Mouse (Mus musculus): ENCODE data around the gene Gm12569. TPM values are rescaled to one million over a fixed set of nuclear protein-coding genes. Genes with fewer than 3 reads are reported as not detected.

Gm12569 gene
- polyA plus RNA-seq, 1 experiment: 1.8 TPM

DNA sequence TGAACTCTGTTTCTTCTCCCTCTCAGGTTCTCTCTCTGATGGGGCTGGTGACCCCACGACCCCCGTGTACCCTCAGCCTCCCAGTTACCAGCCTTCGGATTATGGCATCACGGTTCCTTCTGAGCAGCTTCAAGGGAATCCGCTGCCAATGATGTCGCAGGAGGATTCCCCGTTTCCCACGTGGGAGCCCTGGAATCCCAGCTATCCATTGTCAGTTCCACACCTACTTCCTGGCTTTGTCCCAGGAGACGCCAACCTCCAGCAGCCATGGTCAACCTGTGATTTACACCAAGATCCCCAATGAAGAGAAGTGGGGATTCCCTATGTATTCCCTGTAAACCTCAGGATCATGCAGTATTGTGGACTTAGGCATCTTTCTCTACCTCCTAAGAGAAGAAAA is 14.4 kb downstream of the Gm12569 start:
- no peaks in the 10 kb centered on the region for H3K4me1 ChIP-seq (ENCODE audit: control insufficient read depth, insufficient read depth, low read length)
- H3K27me3 ChIP-seq (ENCODE audit: control insufficient read depth, insufficient read depth, low read length): no peaks in the 10 kb centered on the region
- H3K36me3 ChIP-seq (ENCODE audit: control insufficient read depth, insufficient read depth, low read length): no peaks in the 10 kb centered on the region
- TF ChIP-seq POLR2A (IDR thresholded peaks at IDR 0.05; ENCODE audit: control insufficient read depth, low read depth, low read length) (no peak), CTCF (IDR thresholded peaks at IDR 0.05; ENCODE audit: control insufficient read depth, insufficient read depth, insufficient replicate concordance, low read depth, low read length) (no peak)
- H3K4me3 ChIP-seq (ENCODE audit: control insufficient read depth, low read depth, low read length): no peak overlapping the region
- H3K27ac ChIP-seq (ENCODE audit: control insufficient read depth, insufficient read depth, low read depth, low read length): no peak overlapping the region

- no peaks in the 10 kb centered on the region for H3K27me3 ChIP-seq (ENCODE audit: control insufficient read depth, insufficient read depth, low read length)
- no peaks in the 10 kb centered on the region for H3K36me3 ChIP-seq (ENCODE audit: control insufficient read depth, insufficient read depth, low read length)
- H3K27ac ChIP-seq (ENCODE audit: control insufficient read depth, insufficient read depth, low read depth, low read length): no peak overlapping the region
- no peaks in the 10 kb centered on the region for H3K4me1 ChIP-seq (ENCODE audit: control insufficient read depth, insufficient read depth, low read length)
- TF ChIP-seq POLR2A (IDR thresholded peaks at IDR 0.05; ENCODE audit: control insufficient read depth, low read depth, low read length) (no peak), CTCF (IDR thresholded peaks at IDR 0.05; ENCODE audit: control insufficient read depth, insufficient read depth, insufficient replicate concordance, low read depth, low read length) (no peak)
- H3K4me3 ChIP-seq (ENCODE audit: control insufficient read depth, low read depth, low read length): no peak overlapping the region
Observed at GRCm38 (mm10) chr11:51242897-51243296, 22.6 kb downstream of the Gm12569 start.

- H3K36me3 ChIP-seq (ENCODE audit: control insufficient read depth, insufficient read depth, low read length): no peaks in the 10 kb centered on the region
- H3K27ac ChIP-seq (ENCODE audit: control insufficient read depth, insufficient read depth, low read depth, low read length): no peak overlapping the region
- TF ChIP-seq CTCF (IDR thresholded peaks at IDR 0.05; ENCODE audit: control insufficient read depth, insufficient read depth, insufficient replicate concordance, low read depth, low read length) (no peak), POLR2A (IDR thresholded peaks at IDR 0.05; ENCODE audit: control insufficient read depth, low read depth, low read length) (no peak)
- no peaks in the 10 kb centered on the region for H3K4me1 ChIP-seq (ENCODE audit: control insufficient read depth, insufficient read depth, low read length)
- no peak overlapping the region; the same call in 1 of the 2 replicates for H3K4me3 ChIP-seq (ENCODE audit: control insufficient read depth, low read depth, low read length)
- H3K27me3 ChIP-seq (ENCODE audit: control insufficient read depth, insufficient read depth, low read length): no peaks in the 10 kb centered on the region
Observed at GRCm38 (mm10) chr11:51257006-51257405, 36.7 kb downstream of the Gm12569 start.

GRCm38 (mm10) chr11:51261680-51262219 is 41.5 kb downstream of the Gm12569 start, which contains the start of gene Clk4:
Gene Clk4, plus strand, starts transcription at chr11:51261730.
- Histone ChIP-seq H3K36me3 (ENCODE audit: control insufficient read depth, insufficient read depth, low read length) (peaks cover 1% of the 10 kb centered on the region; the same call in 1 of the 2 replicates), H3K27me3 (ENCODE audit: control insufficient read depth, insufficient read depth, low read length) (no peaks in the 10 kb centered on the region), H3K4me1 (ENCODE audit: control insufficient read depth, insufficient read depth, low read length) (peaks cover 4% of the 10 kb centered on the region), H3K27ac (ENCODE audit: control insufficient read depth, insufficient read depth, low read depth, low read length) (peak within 1 kb of the TSS; percentile 98), H3K4me3 (ENCODE audit: control insufficient read depth, low read depth, low read length) (peak within 1 kb of the TSS; percentile 97)
- TF ChIP-seq CTCF (IDR thresholded peaks at IDR 0.05; ENCODE audit: control insufficient read depth, insufficient read depth, insufficient replicate concordance, low read depth, low read length) (no peak), POLR2A (IDR thresholded peaks at IDR 0.05; ENCODE audit: control insufficient read depth, low read depth, low read length) (no peak)

GRCm38 (mm10) chr11:51262342-51263285 is 42.3 kb downstream of the Gm12569 start, which contains the start of gene BC049762:
Gene BC049762, minus strand, starts transcription at chr11:51263046.
- TF ChIP-seq CTCF (IDR thresholded peaks at IDR 0.05; ENCODE audit: control insufficient read depth, insufficient read depth, insufficient replicate concordance, low read depth, low read length) (peak; percentile 31; the same call in 1 of the 2 replicates), POLR2A (IDR thresholded peaks at IDR 0.05; ENCODE audit: control insufficient read depth, low read depth, low read length) (peak; percentile 100)
- Histone ChIP-seq H3K27me3 (ENCODE audit: control insufficient read depth, insufficient read depth, low read length) (no peaks in the 10 kb centered on the region), H3K27ac (ENCODE audit: control insufficient read depth, insufficient read depth, low read depth, low read length) (peak within 1 kb of the TSS; percentile 98), H3K4me1 (ENCODE audit: control insufficient read depth, insufficient read depth, low read length) (peaks cover 4% of the 10 kb centered on the region), H3K4me3 (ENCODE audit: control insufficient read depth, low read depth, low read length) (peak within 1 kb of the TSS; percentile 97), H3K36me3 (ENCODE audit: control insufficient read depth, insufficient read depth, low read length) (peaks cover 1% of the 10 kb centered on the region; the same call in 1 of the 2 replicates)

DNA sequence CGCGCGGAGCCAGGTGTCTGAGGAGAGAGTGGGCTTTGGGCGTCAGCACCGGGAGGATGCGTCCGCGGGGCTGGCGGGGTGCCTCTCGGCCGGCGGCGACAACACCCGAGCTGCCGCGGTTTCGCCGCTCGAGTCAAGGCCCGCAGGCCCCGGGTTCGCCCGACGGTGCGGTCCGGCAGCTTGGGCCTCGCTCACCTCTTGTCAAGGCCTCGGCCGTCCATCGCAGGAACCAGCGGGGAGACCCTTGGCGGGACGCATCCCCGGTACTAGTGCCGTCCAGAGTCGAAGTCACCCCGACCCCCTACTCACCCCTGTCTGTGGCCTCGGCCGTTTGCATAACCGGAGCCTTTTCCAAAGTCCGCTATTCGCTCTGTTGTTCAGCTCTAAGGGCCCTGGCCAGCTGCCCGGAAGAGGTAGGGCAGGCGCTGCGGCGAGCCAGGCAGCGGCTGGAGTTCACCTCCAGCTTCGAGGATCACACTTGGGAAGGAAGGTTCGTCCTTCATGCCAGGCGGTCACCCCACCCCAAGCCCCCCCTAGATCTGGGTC is 43.1 kb downstream of the Gm12569 start:
- no peak; the same call in 1 of the 2 replicates for TF ChIP-seq POLR2A (IDR thresholded peaks at IDR 0.05; ENCODE audit: control insufficient read depth, low read depth, low read length)
- no peak for TF ChIP-seq CTCF (IDR thresholded peaks at IDR 0.05; ENCODE audit: control insufficient read depth, insufficient read depth, insufficient replicate concordance, low read depth, low read length)
- peak overlapping the region; percentile 97 for H3K4me3 ChIP-seq (ENCODE audit: control insufficient read depth, low read depth, low read length)
- H3K27me3 ChIP-seq (ENCODE audit: control insufficient read depth, insufficient read depth, low read length): no peaks in the 10 kb centered on the region
- H3K4me1 ChIP-seq (ENCODE audit: control insufficient read depth, insufficient read depth, low read length): peaks cover 4% of the 10 kb centered on the region
- H3K36me3 ChIP-seq (ENCODE audit: control insufficient read depth, insufficient read depth, low read length): peaks cover 1% of the 10 kb centered on the region; the same call in 1 of the 2 replicates
- peak overlapping the region; percentile 98 for H3K27ac ChIP-seq (ENCODE audit: control insufficient read depth, insufficient read depth, low read depth, low read length)

DNA sequence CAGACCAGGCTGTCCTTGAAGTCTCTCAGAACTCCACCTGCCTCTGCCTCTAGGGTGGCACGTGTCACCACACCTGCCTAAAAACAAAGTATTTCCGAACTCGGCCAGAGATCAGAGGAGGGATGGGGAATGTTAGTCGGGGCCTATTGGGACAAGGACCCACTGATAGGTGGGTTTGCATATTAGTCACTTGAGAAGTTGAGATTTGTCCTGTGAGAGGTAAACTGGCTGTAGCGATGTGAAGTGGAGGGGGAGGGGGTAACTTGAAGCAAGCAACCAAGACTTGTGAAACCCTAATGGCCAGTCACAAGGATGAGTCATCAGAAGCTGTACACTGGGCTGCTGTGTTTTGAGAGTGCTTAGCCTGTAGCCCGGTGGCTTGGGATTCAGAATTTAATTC is 44.1 kb downstream of the Gm12569 start:
- H3K27me3 ChIP-seq (ENCODE audit: control insufficient read depth, insufficient read depth, low read length): no peaks in the 10 kb centered on the region
- peak overlapping the region; percentile 73 for H3K27ac ChIP-seq (ENCODE audit: control insufficient read depth, insufficient read depth, low read depth, low read length)
- H3K4me3 ChIP-seq (ENCODE audit: control insufficient read depth, low read depth, low read length): peak overlapping the region; percentile 91
- TF ChIP-seq CTCF (IDR thresholded peaks at IDR 0.05; ENCODE audit: control insufficient read depth, insufficient read depth, insufficient replicate concordance, low read depth, low read length) (no peak), POLR2A (IDR thresholded peaks at IDR 0.05; ENCODE audit: control insufficient read depth, low read depth, low read length) (no peak)
- H3K4me1 ChIP-seq (ENCODE audit: control insufficient read depth, insufficient read depth, low read length): peaks cover 4% of the 10 kb centered on the region
- H3K36me3 ChIP-seq (ENCODE audit: control insufficient read depth, insufficient read depth, low read length): peaks cover 1% of the 10 kb centered on the region; the same call in 1 of the 2 replicates
